Mouse (Mus musculus) lung, adult 2 months (tissue): ENCODE results near the gene Magi2.

ENCODE experiments used
- CTCF ChIP-seq: fragments of 200-500 bp; IDR thresholded peaks from 2 replicates; pipeline ENCODE4 v1.5.1; 2011; ENCODE audit warnings: mild to moderate bottlenecking, low read length, control low read depth; ENCODE audit not compliant: insufficient read depth
- POLR2A ChIP-seq: fragments of 200-500 bp; IDR thresholded peaks from 2 replicates; pipeline ENCODE4 v1.6.1; 2011; ENCODE audit warnings: low read depth, mild to moderate bottlenecking, control low read depth, low read length, borderline replicate concordance; ENCODE audit errors: extremely low read depth

DNA sequence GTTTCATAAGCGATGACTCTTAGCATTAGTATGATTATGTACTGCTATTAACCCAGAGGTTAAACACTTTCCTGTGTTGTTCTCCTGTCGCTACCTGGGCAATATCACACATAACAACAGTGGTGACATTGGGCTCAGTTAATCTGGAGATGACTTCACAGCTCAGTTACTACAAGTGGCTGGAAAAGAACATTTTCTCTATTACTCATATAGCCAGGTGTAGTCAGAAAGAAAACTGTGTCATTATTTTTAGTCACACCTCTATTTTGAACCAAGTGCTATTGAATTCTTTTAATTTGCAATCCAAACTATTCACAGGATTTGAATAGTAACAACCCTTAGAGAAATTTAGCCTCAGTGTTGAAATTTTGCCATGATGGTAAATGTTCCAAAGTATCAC, 821.5 kb downstream of the Magi2 start:
- TF ChIP-seq CTCF (no peak), POLR2A (no peak)
